Mouse (Mus musculus): ENCODE data around the gene Usp7.

- TF ChIP-seq GATA1 (IDR thresholded peaks at IDR 0.05; ENCODE audit: borderline replicate concordance, low read length): no peak
- no peak for TF ChIP-seq FLI1 (IDR thresholded peaks at IDR 0.05; ENCODE audit: low read length)
Measured at GRCm38 (mm10) chr16:8667814-8668213, 124.3 kb downstream of the Usp7 start.
